Mouse (Mus musculus): ENCODE measurements around the gene Ankrd12.

DNA sequence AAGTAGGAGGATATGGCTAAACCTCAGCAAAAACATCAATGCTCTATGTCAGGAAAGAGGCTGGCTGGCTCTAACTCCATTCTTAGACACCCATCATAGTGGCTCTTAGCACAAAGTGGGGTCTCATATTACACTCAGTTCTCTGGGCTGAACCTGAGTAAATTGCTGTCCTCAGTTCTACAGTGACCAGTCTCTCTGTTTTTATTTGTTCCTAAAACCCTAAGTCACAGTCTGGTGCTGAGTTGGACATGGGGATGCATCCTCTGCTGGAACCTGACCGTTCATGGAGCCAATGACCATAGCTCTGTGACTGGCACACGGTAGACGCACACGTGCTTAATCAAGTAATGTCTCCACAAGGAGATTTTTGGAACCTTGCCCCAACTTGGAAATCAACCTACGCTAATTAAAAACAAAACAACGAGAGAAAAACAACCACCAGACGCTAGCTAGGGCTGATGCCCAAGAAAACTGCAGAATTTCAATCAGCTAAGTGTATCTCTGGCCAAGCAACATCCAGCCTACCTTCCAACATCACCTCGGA, 119.0 kb downstream of the Ankrd12 start:
- TF ChIP-seq CTCF (conservative IDR thresholded peaks at IDR 0.05; ENCODE audit: low read length) (no peak), NANOG (IDR thresholded peaks at IDR 0.05; ENCODE audit: borderline replicate concordance, low read length) (no peak)

Measured in E14TG2a.4 (cell line).